Mouse (Mus musculus): ENCODE results near the gene Myo1b. TPM values are rescaled to one million over a fixed set of nuclear protein-coding genes. Genes with fewer than 3 reads are reported as not detected.

Myo1b gene
- 14.9 and 21.4 TPM in 2 replicates for polyA plus RNA-seq (2012; rRNA removed)

DNA sequence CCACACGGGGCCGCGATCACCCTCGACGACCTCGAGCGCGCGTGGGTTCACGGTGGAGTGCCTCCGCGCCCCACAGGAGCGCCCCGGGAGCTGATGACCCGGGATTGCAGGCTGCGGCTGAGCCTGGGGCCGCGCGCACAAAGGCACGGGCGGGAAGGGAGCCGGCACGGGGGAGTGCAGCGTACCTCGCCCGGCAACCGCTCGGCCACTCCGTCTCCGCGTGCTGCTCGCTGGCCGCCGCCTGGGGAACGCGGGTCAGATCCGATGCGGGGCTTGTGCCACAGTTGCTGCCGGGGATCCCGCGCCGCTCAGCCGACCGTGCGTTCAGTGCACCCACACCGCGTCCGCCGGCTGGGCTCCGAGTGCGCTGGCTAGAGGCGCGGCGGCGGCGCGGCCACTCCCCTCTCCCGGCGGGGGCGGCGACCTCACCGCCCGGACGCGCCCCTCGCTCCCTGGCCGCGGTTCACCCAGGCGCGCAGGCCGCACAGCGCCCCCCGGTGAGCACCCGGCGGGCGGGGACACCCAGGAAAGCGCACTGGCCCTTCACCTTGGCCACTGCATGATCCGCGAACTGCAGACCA lies at the start of gene Myo1b:
TSS of gene Myo1b (minus strand) at position 496 of the 581 bp plus-strand sequence.

Other genes starting within 250 kb of the Myo1b start
- gene Stat4, start 71.1 kb upstream of the Myo1b start, polyA plus RNA-seq (2012; rRNA removed) = 0.14 and 0.18 TPM in 2 replicates
- 55.1 and 97.5 TPM in 2 replicates for gene Stat1, start 203.4 kb upstream of the Myo1b start, polyA plus RNA-seq (2012; rRNA removed)

Measured in ovary, adult 2 months (tissue).